Mouse (Mus musculus) ovary, adult 10 weeks (tissue): ENCODE measurements around the gene Gm9844. TPM values are rescaled to one million over a fixed set of nuclear protein-coding genes. Genes with fewer than 3 reads are reported as not detected.

Source experiments
- polyA plus RNA-seq: library from polyadenylated mRNA; stranded (reverse); fragments of 350-450 nt; fragmentation: Illumina TruSeq; extraction: RNeasy Lipid Tissue Mini Kit (QIAGEN cat#74804); gene quantifications from one replicate; pipeline ENCODE4 v1.2.3, GENCODE M21; 2014

The Gm9844 gene
- not detected for polyA plus RNA-seq

GRCm38 (mm10) chr7:24861913-24862312 lies at the start of gene Gm9844:
Gm9844 (plus strand) TSS chr7:24862213.

GRCm38 (mm10) chr7:24869532-24870165 lies 7.6 kb downstream of the Gm9844 start, which contains the start of the genes Lypd4 and Dmrtc2:
Lypd4 (minus strand) TSS chr7:24869941.
Dmrtc2 (plus strand) TSS chr7:24870057.

GRCm38 (mm10) chr7:24883896-24884692 lies 22.1 kb downstream of the Gm9844 start, which contains the start of gene Rps19:
Rps19 (plus strand) TSS chr7:24884371.

GRCm38 (mm10) chr7:24897224-24897623 lies 35.2 kb downstream of the Gm9844 start, which contains the start of gene Cd79a:
Cd79a (plus strand) TSS chr7:24897381.

GRCm38 (mm10) chr7:24902630-24903443 lies 40.8 kb downstream of the Gm9844 start, which contains the start of gene Arhgef1:
Arhgef1 (plus strand) TSS chr7:24902912.

Other genes with a start within 250 kb of the Gm9844 start
- gene Lypd3, start 225.7 kb upstream of the Gm9844 start, polyA plus RNA-seq = not detected
- not detected for gene Tex101, start 185.5 kb upstream of the Gm9844 start, polyA plus RNA-seq
- not detected for gene BC049730, start 153.0 kb upstream of the Gm9844 start, polyA plus RNA-seq
- gene Gm4763, start 135.3 kb upstream of the Gm9844 start, polyA plus RNA-seq = not detected
- 0.17 TPM for gene Cd177, start 101.9 kb upstream of the Gm9844 start, polyA plus RNA-seq
- gene Ceacam10, start 85.0 kb upstream of the Gm9844 start, polyA plus RNA-seq = 0.83 TPM
- not detected for gene Lypd4, start 7.7 kb downstream of the Gm9844 start, polyA plus RNA-seq
- gene Dmrtc2, start 7.8 kb downstream of the Gm9844 start, polyA plus RNA-seq = not detected
- gene Rps19, start 22.2 kb downstream of the Gm9844 start, polyA plus RNA-seq = 9.2 TPM
- not detected for gene Cd79a, start 35.2 kb downstream of the Gm9844 start, polyA plus RNA-seq
- gene Arhgef1, start 40.7 kb downstream of the Gm9844 start, polyA plus RNA-seq = 0.37 TPM
- gene Gm4881, start 82.3 kb downstream of the Gm9844 start, polyA plus RNA-seq = not detected
- not detected for gene Rabac1, start 110.5 kb downstream of the Gm9844 start, polyA plus RNA-seq
- gene Atp1a3, start 143.7 kb downstream of the Gm9844 start, polyA plus RNA-seq = 0.20 TPM
- 1.4 TPM for gene Grik5, start 210.1 kb downstream of the Gm9844 start, polyA plus RNA-seq
- gene Zfp574, start 210.4 kb downstream of the Gm9844 start, polyA plus RNA-seq = 1.2 TPM